Mouse (Mus musculus) neural tube, embryonic 12.5 days (tissue): Measurements from ENCODE around the gene Fcer2a. TPM values are rescaled to one million over a fixed set of nuclear protein-coding genes. Genes with fewer than 3 reads are reported as not detected.

Experiments
- ATAC-seq: fragments of 200-750 bp; cut with Nextera tagmentation; 2 replicates; pipeline ENCODE4 v1.8.0; 2017; ENCODE audit warnings: low read depth, mild to moderate bottlenecking, moderate TSS enrichment, moderate library complexity; ENCODE audit not compliant: low FRiP score
- H3K27ac ChIP-seq: fragments of 300-500 bp; sonication (generic); 2 replicates; pipeline ENCODE4 v1.5.1; 2016
- H3K27me3 ChIP-seq: fragments of 300-500 bp; sonication (generic); replicated peaks from 2 replicates; pipeline ENCODE4 v1.6.1; 2016; ENCODE audit warnings: mild to moderate bottlenecking
- H3K36me3 ChIP-seq: fragments of 300-500 bp; sonication (generic); 2 replicates; pipeline ENCODE4 v1.6.1; 2016; ENCODE audit warnings: mild to moderate bottlenecking
- H3K4me1 ChIP-seq: fragments of 300-500 bp; sonication (generic); 2 replicates; pipeline ENCODE4 v1.6.1; 2016
- H3K4me2 ChIP-seq: fragments of 300-500 bp; sonication (generic); replicated peaks from 2 replicates; pipeline ENCODE4 v1.6.1; 2016; ENCODE audit warnings: mild to moderate bottlenecking
- H3K4me3 ChIP-seq: fragments of 300-500 bp; sonication (generic); 2 replicates; pipeline ENCODE4 v1.5.1; 2016
- H3K9ac ChIP-seq: fragments of 300-500 bp; sonication (generic); 2 replicates; pipeline ENCODE4 v1.6.1; 2016; ENCODE audit warnings: mild to moderate bottlenecking
- H3K9me3 ChIP-seq: fragments of 300-500 bp; sonication (generic); 2 replicates; pipeline ENCODE4 v1.6.1; 2016; ENCODE audit warnings: mild to moderate bottlenecking
- WGBS: fragments of 180-500 bp; shearing (Covaris S2); methylation state at CpG from one replicate; pipeline ENCODE4 v1.1.7; 2016; 5-methylcytosine and 5-hydroxymethylcytosine counted together
- polyA plus RNA-seq: library from polyadenylated mRNA; unstranded; fragments of >200 nt; fragmentation: Nextera tagmentation; extraction: Ambion mirVana; gene quantifications from 2 replicates; pipeline ENCODE4 v1.2.1, GENCODE M21; 2016

Gene Fcer2a
- polyA plus RNA-seq, 1 experiment from 2014 or later = 0.30 TPM

DNA sequence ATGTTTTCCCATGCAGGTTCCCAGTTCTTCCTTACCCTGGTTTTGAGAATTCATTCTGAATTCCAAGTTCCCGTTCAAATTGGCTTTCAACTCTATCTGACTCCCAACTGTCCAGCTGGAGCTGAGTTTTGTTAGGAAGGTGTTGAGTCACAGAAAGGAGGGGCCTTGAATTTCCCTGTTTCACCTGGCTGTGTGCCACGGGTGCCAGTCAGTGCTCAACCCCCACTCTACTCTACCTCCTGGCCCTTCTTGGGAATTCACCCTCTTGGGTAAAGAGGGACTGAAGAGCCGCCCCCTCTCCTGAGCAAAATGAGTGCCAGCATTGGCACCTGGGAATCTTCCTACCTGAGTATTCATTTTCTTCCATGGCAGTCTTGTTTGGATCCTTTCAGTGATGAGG, 3.2 kb downstream of the Fcer2a start:
- H3K27me3 ChIP-seq = no peaks in the 10 kb centered on the region
- no peak for ATAC-seq
- H3K36me3 ChIP-seq = no peaks in the 10 kb centered on the region
- H3K4me1 ChIP-seq = no peaks in the 10 kb centered on the region
- H3K4me3 ChIP-seq = no peak overlapping the region
- no peak overlapping the region for H3K27ac ChIP-seq
- 0 out of 2 replicates have a peak, but pooled peaks cover 3% of the 10 kb centered on the region for H3K9me3 ChIP-seq
- WGBS = 81% methylated on average over 3 of the region's 3 CpGs
- H3K9ac ChIP-seq = no peak overlapping the region
- H3K4me2 ChIP-seq = no peak overlapping the region

DNA sequence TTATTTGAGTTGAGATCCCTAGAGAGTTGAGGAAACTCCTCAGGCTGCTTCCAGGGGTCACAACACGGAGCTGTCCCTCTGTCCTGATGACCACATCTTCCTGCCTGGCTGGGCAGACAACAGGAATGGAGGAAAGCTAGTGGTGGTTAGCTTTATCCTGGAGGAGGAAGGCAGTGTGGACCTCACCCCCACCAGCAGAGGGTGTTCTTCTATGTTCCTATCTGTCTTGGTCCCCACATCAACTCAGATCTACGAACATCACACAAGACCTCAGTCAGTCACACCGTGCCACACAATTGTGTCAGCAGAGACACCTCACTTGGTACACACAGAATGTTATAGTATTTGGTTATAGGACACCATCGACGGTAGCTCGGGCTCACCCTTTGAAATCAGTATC, 6.4 kb downstream of the Fcer2a start:
- ATAC-seq = no peak
- no peak overlapping the region for H3K27ac ChIP-seq
- no peak overlapping the region for H3K4me2 ChIP-seq
- H3K27me3 ChIP-seq = no peaks in the 10 kb centered on the region
- no peaks in the 10 kb centered on the region for H3K36me3 ChIP-seq
- WGBS = 78% methylated on average over 6 of the region's 6 CpGs
- no peak overlapping the region for H3K4me3 ChIP-seq
- no peaks in the 10 kb centered on the region for H3K9me3 ChIP-seq
- H3K9ac ChIP-seq = no peak overlapping the region
- H3K4me1 ChIP-seq = no peaks in the 10 kb centered on the region

DNA sequence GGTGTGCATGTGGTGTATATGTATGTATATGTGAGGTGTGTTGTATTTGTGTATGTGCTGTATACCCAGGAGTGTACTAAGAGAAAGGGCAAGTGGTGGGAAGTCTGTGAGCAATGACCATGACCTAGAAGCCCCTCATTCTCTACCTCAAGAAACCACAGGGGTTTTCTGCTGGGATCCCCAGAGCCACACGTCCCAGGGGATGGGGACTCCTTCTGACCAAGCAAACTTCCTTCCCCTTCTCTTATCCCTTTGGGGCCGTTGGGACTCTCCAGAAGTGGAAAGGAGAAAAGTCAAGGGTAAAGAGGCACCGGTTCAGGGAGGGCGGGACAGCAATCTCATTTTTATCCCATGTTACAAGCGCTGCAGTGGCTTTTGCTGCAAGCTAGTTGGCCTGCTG, 8.6 kb downstream of the Fcer2a start:
- Histone ChIP-seq H3K9ac (no peak overlapping the region), H3K9me3 (no peaks in the 10 kb centered on the region), H3K27ac (no peak overlapping the region), H3K27me3 (no peaks in the 10 kb centered on the region), H3K36me3 (peaks cover 6% of the 10 kb centered on the region), H3K4me2 (no peak overlapping the region), H3K4me1 (no peaks in the 10 kb centered on the region), H3K4me3 (no peak overlapping the region)
- WGBS = 72% methylated on average over 5 of the region's 5 CpGs
- ATAC-seq = no peak

DNA sequence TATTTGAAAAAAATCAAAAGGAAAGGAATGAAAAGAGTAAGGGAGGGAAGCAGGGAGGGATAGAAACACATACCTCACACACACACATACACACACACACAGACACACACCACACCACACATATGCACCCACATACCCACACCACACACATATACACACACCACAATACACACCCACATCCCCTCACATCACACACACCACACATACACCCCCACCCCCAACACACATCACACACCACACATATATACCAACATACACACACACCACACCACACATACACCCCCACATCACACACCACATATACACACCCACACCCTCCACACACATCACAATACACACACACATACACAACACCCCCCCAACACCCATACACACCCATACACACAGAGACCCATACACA, 9.4 kb downstream of the Fcer2a start:
- H3K36me3 ChIP-seq = peaks cover 14% of the 10 kb centered on the region
- no peak overlapping the region for H3K4me3 ChIP-seq
- H3K4me1 ChIP-seq = no peaks in the 10 kb centered on the region
- H3K27ac ChIP-seq = no peak overlapping the region
- H3K27me3 ChIP-seq = no peaks in the 10 kb centered on the region
- ATAC-seq = no peak
- H3K9ac ChIP-seq = no peak overlapping the region
- no peak overlapping the region for H3K4me2 ChIP-seq
- no peaks in the 10 kb centered on the region for H3K9me3 ChIP-seq

DNA sequence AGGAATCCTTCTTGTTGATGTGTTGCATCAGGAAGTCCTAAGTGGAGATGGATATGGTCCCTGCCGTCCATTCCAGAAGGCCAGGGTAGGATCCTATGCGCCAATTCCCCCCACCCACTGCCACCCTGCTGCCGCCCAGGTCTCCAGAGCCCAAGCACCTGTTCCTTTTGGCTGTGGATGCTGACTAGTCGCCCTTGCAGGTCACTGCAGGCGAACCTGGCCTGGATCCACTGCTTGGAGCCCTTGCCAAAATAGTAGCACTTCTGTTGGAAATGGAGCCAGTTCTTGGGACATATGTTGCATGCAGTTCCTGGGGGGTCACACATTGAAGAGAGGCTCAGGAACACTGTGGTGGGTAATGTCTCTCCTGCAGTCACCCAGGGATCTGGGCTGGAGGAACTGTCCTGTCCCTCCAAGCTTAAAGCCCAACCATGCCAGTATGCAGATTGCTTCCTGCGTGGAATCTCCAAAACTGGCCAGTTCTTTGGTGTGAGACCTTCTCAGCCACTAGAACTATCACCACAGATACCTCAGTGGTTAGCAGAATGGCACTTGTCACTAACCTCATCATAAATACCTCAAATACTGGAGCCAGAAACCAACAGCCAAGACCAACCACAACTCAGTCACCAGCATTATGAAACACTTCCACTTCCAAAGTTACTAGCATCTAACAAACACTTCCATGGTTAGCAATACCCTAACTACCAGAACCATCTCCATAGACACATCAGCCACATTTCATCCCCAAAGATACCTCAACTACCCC, 10.4 kb downstream of the Fcer2a start:
- H3K27me3 ChIP-seq = no peaks in the 10 kb centered on the region
- H3K4me2 ChIP-seq = no peak overlapping the region
- no peak overlapping the region for H3K9ac ChIP-seq
- H3K9me3 ChIP-seq = no peaks in the 10 kb centered on the region
- H3K27ac ChIP-seq = no peak overlapping the region
- no peak overlapping the region for H3K4me3 ChIP-seq
- peaks cover 23% of the 10 kb centered on the region for H3K36me3 ChIP-seq
- no peaks in the 10 kb centered on the region for H3K4me1 ChIP-seq
- whole genome bisulfite sequencing = 77% methylated on average over 6 of the region's 6 CpGs
- ATAC-seq = no peak

DNA sequence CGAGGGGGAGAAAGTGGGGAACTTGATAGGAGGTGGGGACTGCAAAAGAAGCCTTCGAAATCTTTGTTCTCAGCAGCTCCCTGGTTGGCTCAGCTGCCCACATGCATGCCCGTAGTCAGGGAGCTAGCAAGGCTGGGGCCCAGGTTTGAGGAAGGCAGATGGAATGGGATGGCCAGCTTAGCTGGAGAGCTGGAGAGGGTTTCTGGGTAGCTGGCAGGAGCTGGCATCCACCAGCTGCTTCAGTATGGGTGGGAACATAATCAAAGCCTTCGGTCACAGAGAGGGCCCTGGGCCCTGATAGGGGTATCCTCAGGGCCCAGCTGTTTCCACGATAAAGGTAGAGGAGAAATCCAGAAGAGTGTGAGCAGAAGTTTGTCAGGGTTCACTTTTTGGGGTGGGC, 11.5 kb downstream of the Fcer2a start:
- 91% methylated on average over 5 of the region's 5 CpGs for WGBS
- ATAC-seq = no peak

DNA sequence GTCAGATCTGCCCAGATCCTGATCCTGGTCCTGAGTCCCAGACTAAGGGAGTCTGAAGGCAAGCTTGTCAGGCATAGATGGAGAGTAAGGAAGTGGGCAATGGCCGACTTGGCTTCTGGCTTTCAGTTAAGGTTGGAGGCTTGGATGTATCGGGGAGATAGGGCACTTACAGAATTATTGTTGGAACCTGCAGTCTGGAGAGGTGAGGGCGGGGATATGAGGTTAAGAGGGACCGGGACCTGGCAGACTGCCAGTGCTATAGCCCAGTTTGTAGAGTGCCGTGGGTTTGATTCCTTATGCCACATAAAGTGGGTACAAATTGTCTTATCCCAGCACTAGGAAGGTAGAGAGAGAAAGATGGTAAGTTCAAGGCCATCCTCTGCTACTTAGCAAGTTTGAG, 14.3 kb downstream of the Fcer2a start:
- no peak overlapping the region for H3K27ac ChIP-seq

More for the DNA sequence above, 11.5 kb downstream of the Fcer2a start:
- H3K27ac ChIP-seq = no peak overlapping the region
- peaks cover 23% of the 10 kb centered on the region for H3K36me3 ChIP-seq
- H3K9ac ChIP-seq = no peak overlapping the region
- no peaks in the 10 kb centered on the region for H3K9me3 ChIP-seq
- no peak overlapping the region for H3K4me3 ChIP-seq
- H3K4me2 ChIP-seq = no peak overlapping the region
- no peaks in the 10 kb centered on the region for H3K27me3 ChIP-seq
- H3K4me1 ChIP-seq = peaks cover 6% of the 10 kb centered on the region

DNA sequence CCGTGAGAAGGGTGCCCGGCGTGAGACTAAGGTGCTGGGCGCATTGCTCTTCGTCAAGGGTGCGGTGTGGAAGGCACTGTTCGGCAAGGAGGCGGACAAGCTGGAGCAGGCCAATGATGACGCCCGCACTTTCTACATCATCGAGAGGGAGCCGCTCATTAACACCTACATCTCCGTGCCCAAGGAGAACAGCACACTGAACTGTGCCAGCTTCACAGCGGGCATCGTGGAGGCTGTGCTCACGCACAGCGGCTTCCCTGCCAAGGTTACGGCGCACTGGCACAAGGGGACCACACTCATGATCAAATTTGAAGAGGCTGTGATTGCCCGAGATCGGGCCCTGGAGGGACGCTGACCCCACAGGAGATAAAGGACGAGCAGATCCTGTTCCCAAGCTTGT, 14.7 kb downstream of the Fcer2a start:
- 97% methylated on average over 23 of the region's 23 CpGs for WGBS

More for the DNA sequence above, 14.3 kb downstream of the Fcer2a start:
- H3K9me3 ChIP-seq = no peaks in the 10 kb centered on the region
- H3K4me3 ChIP-seq = no peak overlapping the region
- ATAC-seq = no peak
- H3K9ac ChIP-seq = no peak overlapping the region
- H3K4me1 ChIP-seq = peaks cover 10% of the 10 kb centered on the region
- 95% methylated on average over 5 of the region's 5 CpGs for WGBS
- no peaks in the 10 kb centered on the region for H3K27me3 ChIP-seq
- H3K4me2 ChIP-seq = no peak overlapping the region
- peaks cover 23% of the 10 kb centered on the region for H3K36me3 ChIP-seq

DNA sequence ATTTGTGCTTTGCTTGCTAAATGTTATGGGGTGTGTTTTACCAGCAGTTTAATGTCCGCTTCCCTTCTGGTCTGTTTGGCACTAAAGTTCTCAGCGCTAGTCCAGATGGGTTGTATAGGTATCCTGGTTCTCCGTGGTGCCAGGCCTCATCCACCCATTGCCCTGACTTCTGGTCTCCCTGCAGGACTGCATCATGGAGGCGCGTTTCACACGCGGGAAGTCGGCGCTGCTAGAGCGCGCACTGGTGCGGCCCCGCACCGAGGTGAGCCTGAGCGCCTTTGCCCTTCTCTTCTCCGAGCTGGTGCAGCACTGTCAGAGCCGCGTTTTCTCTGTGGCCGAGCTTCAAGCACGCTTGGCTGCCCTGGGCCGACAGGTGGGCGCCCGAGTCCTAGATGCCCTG, 15.1 kb downstream of the Fcer2a start:
- H3K4me1 ChIP-seq = peaks cover 10% of the 10 kb centered on the region
- no peaks in the 10 kb centered on the region for H3K9me3 ChIP-seq
- H3K27ac ChIP-seq = no peak overlapping the region
- no peak overlapping the region for H3K4me3 ChIP-seq
- no peak for ATAC-seq
- H3K9ac ChIP-seq = no peak overlapping the region
- no peak overlapping the region for H3K4me2 ChIP-seq
- WGBS = 96% methylated on average over 23 of the region's 23 CpGs
- H3K36me3 ChIP-seq = peaks cover 23% of the 10 kb centered on the region
- no peaks in the 10 kb centered on the region for H3K27me3 ChIP-seq

More for the DNA sequence above, 14.7 kb downstream of the Fcer2a start:
- Histone ChIP-seq H3K9me3 (no peaks in the 10 kb centered on the region), H3K27ac (no peak overlapping the region), H3K9ac (no peak overlapping the region), H3K4me2 (no peak overlapping the region), H3K27me3 (no peaks in the 10 kb centered on the region), H3K4me1 (peaks cover 10% of the 10 kb centered on the region), H3K4me3 (no peak overlapping the region), H3K36me3 (peaks cover 23% of the 10 kb centered on the region)
- no peak for ATAC-seq

DNA sequence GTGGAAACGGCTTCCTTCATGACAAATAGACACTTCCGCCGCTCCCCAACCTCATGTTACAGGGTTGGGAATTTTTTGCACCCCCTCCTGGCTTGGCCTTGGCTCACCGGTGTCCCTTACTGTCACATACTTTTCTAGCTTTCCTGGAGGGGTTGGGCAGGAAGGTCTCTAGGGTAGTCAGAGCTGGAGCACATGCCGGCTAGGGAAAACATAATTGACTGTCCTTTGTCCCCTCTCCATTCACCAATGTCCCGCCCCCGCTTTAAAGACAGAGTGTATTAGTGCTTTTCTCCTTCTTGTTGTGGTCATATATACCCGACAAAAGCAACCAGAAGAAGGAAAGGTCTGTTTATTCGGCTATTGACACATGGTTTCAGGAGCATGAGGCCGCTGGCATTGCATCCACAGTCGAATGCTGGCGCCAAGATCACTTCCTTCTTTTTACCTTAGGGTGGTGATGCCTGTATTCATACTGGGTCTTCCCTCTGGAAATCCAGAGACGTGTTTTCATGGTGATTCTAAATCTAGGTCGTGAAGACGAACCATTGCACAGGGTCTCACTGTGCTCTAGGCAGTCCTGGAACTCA, 16.9 kb downstream of the Fcer2a start:
- Histone ChIP-seq H3K36me3 (peaks cover 23% of the 10 kb centered on the region), H3K9me3 (no peaks in the 10 kb centered on the region), H3K4me3 (peak overlapping the region; percentile 81), H3K27ac (peak overlapping the region; percentile 70; the same call in 1 of the 2 replicates), H3K4me2 (peak overlapping the region; percentile 77), H3K4me1 (peaks cover 10% of the 10 kb centered on the region), H3K27me3 (no peaks in the 10 kb centered on the region), H3K9ac (peak overlapping the region; percentile 94)
- ATAC-seq = no peak; the same call in 1 of the 2 replicates
- 5% methylated on average over 15 of the region's 15 CpGs for WGBS

DNA sequence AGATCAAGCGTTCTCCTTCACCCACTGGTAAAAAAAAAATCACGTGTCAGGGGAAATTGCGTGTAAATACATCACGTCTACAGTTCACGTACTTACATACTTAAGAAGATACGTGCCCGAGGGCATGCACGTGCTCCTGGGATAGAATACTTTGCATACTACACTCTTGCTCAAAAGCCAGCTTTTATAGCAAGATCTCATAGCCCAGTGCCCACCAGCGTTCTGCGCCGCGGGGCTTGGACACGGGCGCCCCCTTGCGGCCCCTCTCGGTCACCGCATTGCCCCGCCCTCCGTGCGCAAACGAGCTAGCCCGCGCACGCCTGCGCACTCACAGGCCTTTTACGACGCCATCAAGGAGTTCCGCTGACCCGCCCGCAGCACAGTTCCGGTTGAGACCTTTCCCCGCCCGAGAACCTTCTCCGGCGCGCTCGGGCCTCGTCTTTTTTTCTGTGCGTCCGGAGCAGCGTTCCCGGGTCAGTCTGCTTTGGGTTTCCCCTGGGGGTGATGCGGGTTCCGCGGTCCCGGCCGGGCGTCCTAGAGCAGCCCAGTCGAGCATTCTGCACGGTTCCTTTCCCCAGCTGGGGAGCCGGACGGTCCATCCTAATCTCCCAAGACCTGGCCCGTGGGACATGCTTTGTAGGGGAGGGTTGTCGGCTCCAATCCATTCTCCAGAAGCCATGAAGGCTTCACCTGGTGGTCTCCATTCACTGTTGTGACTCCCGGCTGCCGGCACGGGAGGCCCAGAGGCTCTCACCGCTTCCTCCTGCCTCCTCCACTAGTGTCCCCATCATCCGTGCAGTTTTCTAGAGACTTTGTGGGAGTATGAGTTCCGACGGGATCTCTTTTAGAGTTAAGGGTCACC, 17.6 kb downstream of the Fcer2a start, which contains the start of gene Trappc5:
Gene Trappc5 (plus strand): TSS at position 169 of the 862 bp plus-strand sequence.
- WGBS = 2% methylated on average over 61 of the region's 61 CpGs
- H3K9me3 ChIP-seq = no peaks in the 10 kb centered on the region

DNA sequence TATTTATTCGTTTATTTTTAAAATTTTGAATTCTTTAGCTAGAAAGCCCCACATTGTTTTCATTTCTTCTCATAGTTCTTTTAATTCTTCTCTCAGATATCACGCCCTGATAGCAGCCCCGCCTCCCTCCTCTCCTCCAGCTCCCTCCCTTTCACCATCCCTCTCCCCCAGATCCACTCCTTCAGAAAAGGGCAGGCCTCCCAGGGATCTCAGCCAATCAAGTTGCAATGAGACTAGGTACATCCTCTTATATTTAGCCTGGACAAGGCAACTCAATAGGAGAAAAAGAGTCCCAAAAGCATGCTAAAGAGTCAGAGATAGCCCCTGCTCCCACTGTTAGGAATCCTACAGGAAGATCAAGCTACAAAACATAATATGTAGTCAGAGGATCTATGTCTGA, 19.3 kb downstream of the Fcer2a start:
- ATAC-seq = no peak
- WGBS = 56% methylated on average over 3 of the region's 3 CpGs
- H3K27ac ChIP-seq = no peak overlapping the region
- no peaks in the 10 kb centered on the region for H3K9me3 ChIP-seq
- H3K9ac ChIP-seq = no peak overlapping the region
- H3K4me3 ChIP-seq = no peak overlapping the region
- peaks cover 10% of the 10 kb centered on the region for H3K4me1 ChIP-seq
- peaks cover 10% of the 10 kb centered on the region for H3K36me3 ChIP-seq
- no peaks in the 10 kb centered on the region for H3K27me3 ChIP-seq
- no peak overlapping the region for H3K4me2 ChIP-seq

More for the DNA sequence above, 17.6 kb downstream of the Fcer2a start, which contains the start of gene Trappc5:
- Histone ChIP-seq H3K4me2 (peak within 1 kb of the TSS; percentile 77), H3K4me1 (peaks cover 10% of the 10 kb centered on the region), H3K9ac (peak within 1 kb of the TSS; percentile 94), H3K27ac (peak within 1 kb of the TSS; percentile 70), H3K27me3 (no peaks in the 10 kb centered on the region), H3K36me3 (peaks cover 23% of the 10 kb centered on the region), H3K4me3 (peak within 1 kb of the TSS; percentile 81)
- peak; percentile 79 for ATAC-seq
